Mouse (Mus musculus) heart, postnatal 4 days (tissue): ENCODE data around the gene Akt2. TPM values are rescaled to one million over a fixed set of nuclear protein-coding genes. Genes with fewer than 3 reads are reported as not detected.
A peak's percentile ranks its signal among the peaks of the same experiment; 100 is the strongest.

ENCODE experiments used
- DNase-seq: peaks from one replicate; pipeline ENCODE4 v3.0.0; 2021
- total RNA-seq, 2 experiments: library from RNA; stranded (reverse); gene quantifications; 2 replicates each; pipeline ENCODE4 v1.2.3; 2021

Gene Akt2
- total RNA-seq, 2 experiments from 2014 or later = 158 to 164 TPM

GRCm38 (mm10) chr7:27658712-27659663 is 67.6 kb downstream of the Akt2 start:
- no peak for DNase-seq

- no peak for DNase-seq
Measured at GRCm38 (mm10) chr7:27662038-27662437, 70.7 kb downstream of the Akt2 start.

GRCm38 (mm10) chr7:27673064-27673574 is 81.8 kb downstream of the Akt2 start:
- no peak for DNase-seq

GRCm38 (mm10) chr7:27673575-27674131 is 82.3 kb downstream of the Akt2 start:
- peak; percentile 30 for DNase-seq

- DNase-seq = no peak
Measured at GRCm38 (mm10) chr7:27674195-27674521, 82.8 kb downstream of the Akt2 start.

- peak; percentile 91 for DNase-seq
Measured at GRCm38 (mm10) chr7:27674522-27675221, 83.3 kb downstream of the Akt2 start, which contains the start of gene Map3k10. Gene Map3k10, minus strand, starts transcription at chr7:27674598.

- no peak for DNase-seq
Measured at GRCm38 (mm10) chr7:27675222-27675612, 83.9 kb downstream of the Akt2 start.

GRCm38 (mm10) chr7:27683218-27683617 is 91.9 kb downstream of the Akt2 start:
- no peak for DNase-seq

- DNase-seq = no peak
Measured at GRCm38 (mm10) chr7:27685220-27685619, 93.9 kb downstream of the Akt2 start.

GRCm38 (mm10) chr7:27685681-27686080 is 94.3 kb downstream of the Akt2 start:
- DNase-seq = no peak

- DNase-seq = no peak
Measured at GRCm38 (mm10) chr7:27687043-27687442, 95.7 kb downstream of the Akt2 start.

GRCm38 (mm10) chr7:27687836-27688235 is 96.5 kb downstream of the Akt2 start:
- DNase-seq = no peak

- no peak for DNase-seq
Measured at GRCm38 (mm10) chr7:27688246-27688788, 97.0 kb downstream of the Akt2 start.

- DNase-seq = peak; percentile 89
Measured at GRCm38 (mm10) chr7:27688815-27689612, 97.7 kb downstream of the Akt2 start, which contains the start of gene Zfp607b. Gene Zfp607b, plus strand, starts transcription at chr7:27689340.

Other genes with a start within 250 kb of the Akt2 start
- 10 to 100 TPM; 18.4 to 19.8 TPM for gene Shkbp1, start 235.5 kb upstream of the Akt2 start, total RNA-seq
- gene Gm20479, start 234.1 kb upstream of the Akt2 start, total RNA-seq = 1 to 10 TPM in 1 of 2 experiments, not detected in 1; 3.7 TPM
- gene Sptbn4, start 143.9 kb upstream of the Akt2 start, total RNA-seq = under 1 TPM; 0.32 to 0.50 TPM
- 10 to 100 TPM; 36.3 to 44.5 TPM for gene Blvrb, start 143.6 kb upstream of the Akt2 start, total RNA-seq
- gene Sertad3, start 117.8 kb upstream of the Akt2 start, total RNA-seq = 10 to 100 TPM in 1 of 2 experiments, 1 to 10 TPM in 1; 7.4 to 10.1 TPM
- 10 to 100 TPM; 14.4 to 15.5 TPM for gene Sertad1, start 104.6 kb upstream of the Akt2 start, total RNA-seq
- 1 to 10 TPM; 4.1 to 5.9 TPM for gene Prx, start 92.2 kb upstream of the Akt2 start, total RNA-seq
- gene Hipk4, start 68.3 kb upstream of the Akt2 start, total RNA-seq = 1 to 10 TPM in 1 of 2 experiments, under 1 TPM in 1; 0.83 to 1.0 TPM
- gene Pld3, start 38.3 kb upstream of the Akt2 start, total RNA-seq = 10 to 100 TPM; 28.9 to 32.4 TPM
- gene 2310022A10Rik, start 38.3 kb upstream of the Akt2 start, total RNA-seq = 10 to 100 TPM; 54.9 to 58.4 TPM
- gene Ttc9b, start 62.4 kb downstream of the Akt2 start, total RNA-seq = not detected
- 10 to 100 TPM; 16.7 TPM for gene Map3k10, start 83.0 kb downstream of the Akt2 start, total RNA-seq
- under 1 TPM; 0.70 to 0.81 TPM for gene Zfp607b, start 97.8 kb downstream of the Akt2 start, total RNA-seq
- gene Zfp60, start 139.8 kb downstream of the Akt2 start, total RNA-seq = 10 to 100 TPM in 1 of 2 experiments, 1 to 10 TPM in 1; 9.1 to 11.5 TPM
- gene Zfp626, start 215.6 kb downstream of the Akt2 start, total RNA-seq = 1 to 10 TPM; 5.7 to 6.4 TPM
- 1 to 10 TPM; 2.3 to 3.0 TPM for gene Zfp59, start 247.1 kb downstream of the Akt2 start, total RNA-seq